Mouse (Mus musculus) E14TG2a.4 (cell line): ENCODE measurements around the gene Rtl6.

ENCODE experiments used
- CTCF ChIP-seq: conservative IDR thresholded peaks from 2 replicates; pipeline ENCODE4 v1.5.1; 2014; ENCODE audit warnings: low read length
- NANOG ChIP-seq: IDR thresholded peaks from 2 replicates; pipeline ENCODE4 v1.6.1; 2014; ENCODE audit warnings: borderline replicate concordance, low read length, mixed read lengths
- POU5F1 ChIP-seq: IDR thresholded peaks from 2 replicates; pipeline ENCODE4 v1.6.1; 2014; ENCODE audit warnings: low read length, borderline replicate concordance

DNA sequence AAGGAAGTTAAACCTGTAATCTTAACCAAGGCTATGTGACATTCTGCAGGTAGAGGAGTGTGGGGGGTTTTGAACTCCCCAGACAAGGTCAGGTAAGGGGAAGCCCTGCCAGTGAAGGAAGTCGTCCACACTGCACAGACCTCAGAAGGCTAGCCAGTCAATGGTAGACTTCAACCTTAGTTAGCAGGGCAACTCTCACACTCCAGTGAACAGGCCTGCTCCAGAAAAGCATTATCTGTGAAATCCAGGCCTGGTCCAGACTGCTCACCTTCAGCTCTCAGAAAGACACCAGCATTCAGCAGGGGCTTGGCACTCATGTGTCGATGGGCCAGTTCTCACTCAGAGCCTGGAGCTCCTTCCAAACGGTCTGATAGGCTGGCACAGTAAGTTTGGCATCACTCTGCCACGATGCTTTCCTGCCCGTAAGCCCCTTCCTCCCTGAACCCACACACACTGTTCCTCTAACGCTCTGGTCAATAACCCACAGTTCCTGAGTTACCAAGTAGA, 8.3 kb downstream of the Rtl6 start:
- TF ChIP-seq CTCF (no peak), POU5F1 (no peak), NANOG (no peak)
